Comparison of ENCODE assay signal across 7 mouse cellular contexts in the genomic region with DNA sequence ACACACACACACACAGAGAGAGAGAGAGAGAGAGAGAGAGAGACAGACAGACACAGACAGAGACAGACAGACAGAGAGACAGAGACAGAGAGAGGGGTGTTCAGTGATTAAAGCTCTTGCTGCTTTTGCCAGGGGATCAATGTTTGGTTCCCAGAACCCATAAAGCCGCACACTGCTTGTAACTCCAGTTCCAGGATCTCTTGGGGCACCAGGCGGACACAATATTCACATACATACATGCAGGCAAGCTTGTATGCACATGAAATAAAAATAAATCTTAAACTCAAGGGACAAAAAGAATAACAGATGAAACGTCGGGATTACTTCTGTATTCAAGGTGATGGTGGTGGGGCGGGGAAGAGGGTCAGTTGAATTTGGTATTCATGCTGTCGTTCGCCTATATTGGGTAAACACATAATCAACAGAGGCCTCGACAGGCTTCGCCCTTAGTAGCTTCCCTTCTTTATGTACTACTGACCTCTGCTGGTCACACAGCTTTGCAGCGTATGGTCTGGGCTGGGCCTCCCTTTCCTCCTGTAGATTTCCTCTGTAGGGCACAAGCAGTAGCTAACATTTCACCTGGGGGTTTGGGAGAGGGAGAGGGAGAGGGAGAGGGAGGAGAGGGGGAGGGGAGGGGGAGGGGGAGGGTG. TPM values are rescaled to one million over a fixed set of nuclear protein-coding genes. Genes with fewer than 3 reads are reported as not detected.
DNase-seq lines count a peak whose midpoint lies in the region; ATAC-seq and TF ChIP-seq lines count a peak whose summit lies in the region.

No protein-coding gene starts in this region.

- peak; percentile 87 for TF ChIP-seq CTCF in gastrocnemius, adult 2 months (IDR thresholded peaks at IDR 0.05)
- TF ChIP-seq CTCF in left cerebral cortex, adult 2 months (IDR thresholded peaks at IDR 0.05): peak; percentile 76

- no peak overlapping the region for H3K27ac ChIP-seq in gastrocnemius, adult 2 months
- no peak overlapping the region for H3K27ac ChIP-seq in left cerebral cortex, adult 2 months

- no peak overlapping the region for H3K4me3 ChIP-seq in gastrocnemius, adult 2 months
- H3K4me3 ChIP-seq in left cerebral cortex, adult 2 months: no peak overlapping the region

- peak; percentile 80 for ATAC-seq in activated CD4-positive, CD25-positive, alpha-beta regulatory T cell, adult 4 months
- ATAC-seq in common myeloid progenitor, adult 5-6 weeks (replicated peaks; ENCODE audit: low read depth, poor library complexity, severe bottlenecking): peak; percentile 96
- ATAC-seq in megakaryocyte, adult 5-6 weeks (ENCODE audit: poor library complexity, severe bottlenecking): peak; percentile 99

- peak; percentile 80 for DNase-seq in gastrocnemius, adult 2 months
- peak; percentile 76 for DNase-seq in hindlimb bud, embryonic 11.5 days (ENCODE audit: extremely low spot score, low read depth, low spot score)
- DNase-seq in left cerebral cortex, adult 2 months (ENCODE audit: extremely low spot score in 1 of 2, low spot score in 2 of 2): peak; percentile 70 to 71
- peak; percentile 84 to 85 for DNase-seq in right cerebral cortex, postnatal 10 days (ENCODE audit: low spot score in 2 of 2)

- intact Hi-C loops in gastrocnemius, adult 2 months (cut with DNase I): loop anchor here (1.0 to 10.0 kb wide), 2 partner anchors 114 to 310 kb away; no protein-coding TSS in a partner anchor
- intact Hi-C loops in left cerebral cortex, adult 2 months (cut with DNase I): loop anchor here (1.0 to 10.0 kb wide), 4 partner anchors 93 to 690 kb away; partner anchors contain the start of genes 4930558K02Rik and Vamp4

RNA-seq across cellular contexts. Expression of gene Myocos, which starts 6.9 kb away (rescaled TPM):
- polyA plus RNA-seq in activated CD4-positive, CD25-positive, alpha-beta regulatory T cell, adult 4 months (2017; shearing (Covaris generic)): not detected
- total RNA-seq in common myeloid progenitor, adult 5-6 weeks (2017): not detected in 2 replicates
- not detected for total RNA-seq in gastrocnemius, adult 2 months (2021)
- not detected for total RNA-seq in left cerebral cortex, adult 2 months (2021)
- not detected in 2 replicates for total RNA-seq in megakaryocyte, adult 5-6 weeks (2015)
- not detected in 2 replicates for total RNA-seq in megakaryocyte, adult 5-6 weeks (2017)

RNA-seq across cellular contexts. Expression of gene Myoc, which starts 26.0 kb away (rescaled TPM):
- polyA plus RNA-seq in activated CD4-positive, CD25-positive, alpha-beta regulatory T cell, adult 4 months (2017; shearing (Covaris generic)): not detected
- not detected in 2 replicates for total RNA-seq in common myeloid progenitor, adult 5-6 weeks (2017)
- 10 to 100 TPM; 37.8 to 63.6 TPM for total RNA-seq in gastrocnemius, adult 2 months (2021)
- total RNA-seq in left cerebral cortex, adult 2 months (2021): 1 to 10 TPM; 6.2 to 6.7 TPM
- not detected in 2 replicates for total RNA-seq in megakaryocyte, adult 5-6 weeks (2015)
- not detected in 2 replicates for total RNA-seq in megakaryocyte, adult 5-6 weeks (2017)

Comparison
In these comparisons a context has a peak if more than half of its experiments do, and no peak if none do; other contexts are left out.
1. RNA of gene Myoc, which starts 26.0 kb away (total RNA-seq): 37.8 to 63.6 TPM in gastrocnemius, adult 2 months; 6.2 to 6.7 TPM in left cerebral cortex, adult 2 months, not detected in common myeloid progenitor, adult 5-6 weeks and not detected in megakaryocyte, adult 5-6 weeks; every median in the first group is over 4 times any median in the second.
2. Peak in every context shown above with its lines, with median percentiles within 50 percentile points of each other: ATAC-seq and DNase-seq.